Mouse (Mus musculus) adipocyte (in vitro differentiated cells): ENCODE data around the gene Hist1h4f.
"Not testable (repeated sequence)": the region's sequence is repeated elsewhere in the genome, so short reads cannot be mapped to it uniquely, and the experiment has no call there.

Experiments
- DNase-seq: peaks from one replicate; pipeline ENCODE4 v3.0.0-alpha.2; 2016; ENCODE audit warnings: low spot score

The Hist1h4f gene

DNA sequence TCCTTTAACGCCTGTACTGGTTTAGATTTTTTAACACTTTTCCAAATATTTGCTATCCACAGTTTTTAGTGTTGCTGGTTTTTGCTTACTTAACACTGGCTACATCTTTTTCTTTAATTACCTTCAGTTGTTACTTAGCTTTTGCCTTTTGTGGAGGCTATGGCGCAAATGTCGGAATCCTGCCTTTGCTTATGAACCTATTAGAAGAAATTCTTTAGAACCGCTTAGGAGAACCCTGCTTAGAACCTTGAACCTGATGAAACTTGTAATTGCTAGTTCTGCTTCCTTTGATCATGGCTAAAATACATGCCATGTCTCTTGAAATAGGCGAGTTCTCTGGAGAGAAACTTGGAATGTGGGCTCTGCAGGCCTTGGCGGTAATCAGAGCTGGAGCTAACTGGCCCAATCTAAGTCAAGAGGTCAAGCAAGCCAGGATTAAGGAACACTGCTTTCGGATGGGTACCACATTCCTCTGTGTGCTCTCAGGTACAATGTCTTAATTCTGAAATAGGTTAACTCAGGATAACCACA lies 25.0 kb upstream of the Hist1h4f start:
- no peak for DNase-seq

DNA sequence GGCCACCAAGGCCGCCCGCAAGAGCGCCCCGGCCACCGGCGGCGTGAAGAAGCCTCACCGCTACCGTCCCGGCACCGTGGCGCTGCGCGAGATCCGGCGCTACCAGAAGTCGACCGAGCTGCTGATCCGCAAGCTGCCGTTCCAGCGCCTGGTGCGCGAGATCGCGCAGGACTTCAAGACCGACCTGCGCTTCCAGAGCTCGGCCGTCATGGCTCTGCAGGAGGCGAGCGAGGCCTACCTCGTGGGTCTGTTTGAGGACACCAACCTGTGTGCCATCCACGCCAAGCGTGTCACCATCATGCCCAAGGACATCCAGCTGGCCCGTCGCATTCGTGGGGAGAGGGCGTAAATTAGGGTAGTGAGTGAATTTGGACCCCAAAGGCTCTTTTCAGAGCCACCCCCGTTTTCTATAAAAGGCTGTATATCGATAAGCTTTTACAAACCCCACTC lies 24.4 kb upstream of the Hist1h4f start:
- not testable (repeated sequence) for DNase-seq

DNA sequence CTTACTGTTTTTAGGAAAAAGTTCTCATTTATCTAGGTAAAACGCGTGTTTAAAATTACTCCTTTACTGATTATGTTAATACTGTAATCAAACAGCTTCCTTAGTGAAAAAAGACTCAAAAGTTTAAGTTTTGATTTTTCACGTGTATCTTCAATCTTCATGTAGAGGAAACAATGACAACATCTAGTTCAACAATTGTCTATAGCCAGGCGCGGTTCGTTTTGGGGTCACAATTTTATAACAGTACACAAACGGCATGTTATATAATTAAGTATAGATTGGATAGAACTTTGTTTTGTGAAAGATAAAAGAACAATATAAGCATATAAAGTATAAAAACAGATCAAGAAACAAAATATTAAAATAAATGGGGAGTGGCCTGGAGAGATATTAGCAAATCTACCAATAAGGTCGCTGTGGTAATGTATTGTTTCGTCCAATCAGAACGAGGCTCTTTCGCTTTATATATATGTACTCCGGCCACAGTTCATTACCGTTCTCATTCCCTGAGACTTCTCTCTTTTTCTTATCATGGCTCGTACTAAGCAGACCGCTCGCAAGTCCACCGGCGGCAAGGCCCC lies 23.9 kb upstream of the Hist1h4f start, which contains the start of gene Hist1h3d:
Gene Hist1h3d, plus strand, starts transcription at position 493 of the 581 bp plus-strand sequence.
- peak; percentile 83 for DNase-seq

DNA sequence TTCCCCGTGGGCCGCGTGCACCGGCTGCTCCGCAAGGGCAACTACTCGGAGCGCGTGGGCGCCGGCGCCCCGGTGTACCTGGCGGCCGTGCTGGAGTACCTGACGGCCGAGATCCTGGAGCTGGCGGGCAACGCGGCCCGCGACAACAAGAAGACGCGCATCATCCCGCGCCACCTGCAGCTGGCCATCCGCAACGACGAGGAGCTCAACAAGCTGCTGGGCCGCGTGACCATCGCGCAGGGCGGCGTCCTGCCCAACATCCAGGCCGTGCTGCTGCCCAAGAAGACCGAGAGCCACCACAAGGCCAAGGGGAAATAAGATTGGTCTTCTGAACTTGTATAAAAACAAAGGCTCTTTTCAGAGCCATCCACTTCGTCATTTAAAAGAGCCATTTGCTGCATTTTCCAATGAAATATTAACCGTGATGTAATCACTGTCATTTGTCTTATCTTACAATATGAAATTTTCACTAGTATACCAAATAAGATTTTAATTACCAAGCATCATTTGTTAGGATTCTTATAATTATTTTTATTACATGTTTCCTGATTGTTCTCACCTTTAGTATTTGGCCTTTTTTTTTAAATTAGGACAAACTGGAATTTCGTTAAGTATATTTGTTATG lies 23.2 kb upstream of the Hist1h4f start:
- not testable (repeated sequence) for DNase-seq

DNA sequence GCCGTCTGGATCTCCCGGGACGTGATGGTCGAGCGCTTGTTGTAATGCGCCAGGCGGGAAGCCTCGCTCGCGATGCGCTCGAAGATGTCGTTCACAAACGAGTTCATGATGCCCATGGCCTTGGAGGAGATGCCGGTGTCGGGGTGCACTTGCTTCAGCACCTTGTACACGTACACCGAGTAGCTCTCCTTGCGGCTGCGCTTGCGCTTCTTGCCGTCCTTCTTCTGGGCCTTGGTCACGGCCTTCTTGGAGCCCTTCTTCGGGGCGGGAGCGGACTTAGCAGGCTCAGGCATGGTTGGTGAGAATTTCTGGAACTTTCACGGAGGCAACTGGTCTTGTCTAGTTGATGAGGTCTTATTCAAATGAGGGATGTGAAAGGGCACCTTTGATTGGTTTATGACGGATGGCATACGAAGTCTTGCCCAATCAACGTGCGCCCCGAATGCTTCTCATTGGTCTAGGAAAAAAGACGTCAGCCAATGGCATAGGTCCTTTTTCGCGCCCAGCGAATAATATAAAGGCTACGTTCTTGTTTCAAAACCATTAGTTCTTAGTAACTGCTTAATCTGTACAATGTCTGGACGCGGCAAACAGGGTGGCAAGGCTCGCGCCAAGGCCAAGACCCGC lies 22.6 kb upstream of the Hist1h4f start, which contains the start of the genes Hist1h2bf and Hist1h2ad:
Gene Hist1h2bf, minus strand, starts transcription at position 299 of the 627 bp plus-strand sequence.
Gene Hist1h2ad, plus strand, starts transcription at position 484 of the 627 bp plus-strand sequence.
- DNase-seq, result peak; percentile 95

DNA sequence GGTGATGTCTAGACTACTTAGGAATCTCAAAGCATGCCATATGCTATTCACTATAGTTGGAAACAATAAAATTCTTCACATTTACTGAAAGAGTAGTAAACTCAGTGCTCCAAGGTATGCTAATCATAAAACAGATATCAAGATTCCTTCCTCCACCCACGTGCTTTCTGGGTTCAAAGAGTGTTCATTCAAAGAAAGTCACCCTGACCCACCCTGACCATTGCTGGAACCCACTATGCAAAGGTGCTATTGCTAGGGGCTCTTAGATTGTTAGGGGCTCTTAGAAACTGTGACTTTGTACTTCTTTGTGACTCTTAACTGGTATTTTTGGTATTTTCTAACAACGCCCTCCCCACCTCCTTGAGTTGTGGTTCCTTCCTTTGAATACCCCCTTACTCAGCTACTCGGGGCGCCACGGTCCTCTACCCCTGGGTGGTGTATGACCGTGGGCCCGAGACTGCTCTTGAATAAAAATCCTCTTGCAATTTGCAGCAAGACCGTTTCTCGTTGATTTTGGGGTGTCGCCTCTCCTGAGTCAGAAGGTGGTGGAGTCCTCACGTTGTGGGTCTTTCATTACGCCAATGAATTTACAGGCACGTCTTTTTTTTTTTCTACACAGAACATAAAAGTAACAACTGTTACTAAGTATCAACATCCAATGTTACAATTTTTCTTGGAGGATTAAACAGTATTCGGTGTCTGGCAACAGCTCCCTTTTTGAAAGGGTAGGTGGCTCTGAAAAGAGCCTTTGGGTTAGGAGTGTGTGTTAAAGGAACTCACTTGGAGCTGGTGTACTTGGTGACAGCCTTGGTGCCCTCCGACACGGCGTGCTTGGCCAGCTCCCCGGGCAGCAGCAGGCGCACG lies 21.8 kb upstream of the Hist1h4f start:
- not testable (repeated sequence) for DNase-seq

DNA sequence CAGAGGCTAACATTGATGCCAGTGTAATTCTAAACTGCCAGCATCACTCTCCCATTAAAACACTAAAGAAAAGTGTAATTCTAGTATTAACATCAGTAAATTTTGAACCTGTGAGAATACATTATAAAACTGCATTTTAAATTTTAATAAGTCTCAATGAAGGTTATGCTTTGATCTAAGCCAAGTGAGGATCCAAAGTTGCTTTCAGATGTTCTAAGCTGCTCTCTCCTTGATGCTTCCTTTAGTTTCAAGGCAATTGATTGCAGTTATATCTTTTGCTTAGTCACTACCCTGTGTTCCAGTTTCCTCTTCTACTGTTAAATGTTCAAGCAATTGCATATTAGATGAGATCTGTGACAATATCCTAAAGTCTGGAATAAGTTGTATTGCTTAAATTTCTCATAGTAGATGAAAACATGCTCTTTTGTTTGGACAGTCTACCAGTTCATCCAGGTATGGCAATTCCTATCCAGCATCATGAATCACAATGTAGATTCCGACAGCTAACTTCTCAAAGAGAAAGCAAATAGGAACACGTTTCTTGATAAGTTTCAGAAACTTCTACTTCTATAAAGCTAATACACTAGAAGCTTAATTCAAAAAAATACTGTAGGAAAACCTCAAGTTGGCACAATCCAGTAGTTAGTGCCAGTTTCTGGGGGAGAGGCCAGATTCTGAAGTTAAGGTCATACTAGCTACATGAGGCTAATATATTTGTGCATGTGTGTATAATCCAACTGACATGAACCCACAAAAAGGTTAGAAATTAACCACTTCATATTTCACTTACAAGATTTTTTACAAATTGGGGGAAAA lies 21.0 kb upstream of the Hist1h4f start:
- DNase-seq, result peak; percentile 44

DNA sequence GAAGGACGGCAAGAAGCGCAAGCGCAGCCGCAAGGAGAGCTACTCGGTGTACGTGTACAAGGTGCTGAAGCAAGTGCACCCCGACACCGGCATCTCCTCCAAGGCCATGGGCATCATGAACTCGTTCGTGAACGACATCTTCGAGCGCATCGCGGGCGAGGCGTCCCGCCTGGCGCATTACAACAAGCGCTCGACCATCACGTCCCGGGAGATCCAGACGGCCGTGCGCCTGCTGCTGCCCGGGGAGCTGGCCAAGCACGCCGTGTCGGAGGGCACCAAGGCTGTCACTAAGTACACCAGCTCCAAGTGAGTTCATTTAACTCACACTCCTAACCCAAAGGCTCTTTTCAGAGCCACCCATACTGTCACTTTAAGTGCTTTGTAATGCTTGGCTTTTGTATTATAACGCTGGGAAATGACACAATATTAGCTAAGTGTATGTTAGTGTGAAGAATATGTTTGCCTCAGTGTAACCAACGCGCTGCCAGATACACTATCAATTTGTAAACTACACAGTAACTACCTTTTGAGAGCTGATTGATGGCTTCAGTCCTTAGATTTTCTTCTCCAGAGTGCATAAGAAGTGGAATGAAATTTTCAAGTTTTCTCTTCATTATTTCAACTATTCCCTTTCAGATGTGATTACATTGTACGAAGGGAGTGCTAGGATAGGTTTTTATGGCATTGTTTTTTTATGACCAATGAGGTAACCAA lies 20.2 kb upstream of the Hist1h4f start:
- not testable (repeated sequence) for DNase-seq

DNA sequence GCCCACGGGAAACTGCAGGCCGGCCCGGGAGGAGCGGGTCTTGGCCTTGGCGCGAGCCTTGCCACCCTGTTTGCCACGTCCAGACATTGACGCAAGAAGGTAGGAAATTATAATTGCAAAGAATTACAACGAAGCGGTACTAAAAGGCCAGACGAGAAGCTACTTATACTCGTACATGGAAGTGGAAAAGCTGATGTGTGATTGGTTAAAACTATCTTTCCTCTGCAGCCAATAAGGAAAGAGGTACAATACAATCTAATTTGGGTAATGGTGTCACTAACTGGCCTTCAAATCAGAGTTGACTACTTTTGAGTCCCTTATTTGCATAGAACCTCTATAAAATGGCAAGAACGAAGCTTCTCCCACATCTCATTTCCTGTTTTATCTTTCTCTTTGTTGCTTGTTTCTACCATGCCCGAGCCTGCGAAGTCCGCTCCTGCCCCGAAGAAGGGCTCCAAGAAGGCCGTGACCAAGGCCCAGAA lies 19.6 kb upstream of the Hist1h4f start, which contains the start of the genes Hist1h2ae and Hist1h2bg:
Gene Hist1h2ae, minus strand, starts transcription at position 199 of the 482 bp plus-strand sequence.
Gene Hist1h2bg, plus strand, starts transcription at position 375 of the 482 bp plus-strand sequence.
- peak; percentile 93 for DNase-seq

DNA sequence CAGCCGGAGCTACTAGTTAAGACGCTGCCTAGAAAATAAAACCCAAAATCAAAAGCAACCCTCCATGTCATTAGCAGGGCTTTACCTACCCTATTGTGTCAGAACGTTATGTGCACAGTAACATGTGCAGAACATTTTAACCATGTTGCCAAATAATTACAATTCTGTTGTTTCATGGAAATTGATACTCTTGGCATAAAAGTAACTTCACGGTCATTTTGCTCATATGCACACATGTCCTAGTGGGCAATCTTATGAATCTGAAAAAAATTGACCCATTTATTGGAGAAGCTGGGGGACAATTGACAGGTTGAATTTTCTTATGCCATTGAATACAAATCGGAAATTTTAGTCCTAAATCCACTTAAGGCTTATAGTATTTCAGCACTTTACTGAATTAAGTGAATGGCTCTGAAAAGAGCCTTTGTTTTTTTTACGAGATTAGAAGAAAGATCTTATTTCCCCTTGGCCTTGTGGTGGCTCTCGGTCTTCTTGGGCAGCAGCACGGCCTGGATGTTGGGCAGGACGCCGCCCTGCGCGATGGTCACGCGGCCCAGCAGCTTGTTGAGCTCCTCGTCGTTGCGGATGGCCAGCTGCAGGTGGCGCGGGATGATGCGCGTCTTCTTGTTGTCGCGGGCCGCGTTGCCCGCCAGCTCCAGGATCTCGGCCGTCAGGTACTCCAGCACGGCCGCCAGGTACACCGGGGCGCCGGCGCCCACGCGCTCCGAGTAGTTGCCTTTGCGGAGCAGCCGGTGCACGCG lies 19.0 kb upstream of the Hist1h4f start:
- DNase-seq, result not testable (repeated sequence)

DNA sequence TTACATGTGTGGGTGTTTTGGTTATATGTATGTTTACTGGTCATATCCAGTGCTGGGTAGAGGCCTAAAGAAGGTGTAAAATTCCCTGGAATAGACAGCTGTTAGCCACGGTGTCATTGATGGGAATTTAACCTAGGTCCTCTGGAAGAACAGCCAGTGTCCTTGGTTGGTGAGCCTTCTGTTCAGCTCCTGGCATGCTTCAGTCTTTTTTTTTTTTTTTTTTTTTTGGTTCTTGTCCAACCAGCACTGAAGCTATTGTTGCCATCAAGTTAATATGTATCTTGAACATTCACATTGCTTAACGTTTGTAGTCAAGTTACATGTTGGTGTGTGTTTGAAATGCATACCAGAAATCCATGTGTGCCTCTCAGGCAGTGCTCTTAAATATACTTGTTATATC lies 13.0 kb upstream of the Hist1h4f start:
- no peak for DNase-seq

DNA sequence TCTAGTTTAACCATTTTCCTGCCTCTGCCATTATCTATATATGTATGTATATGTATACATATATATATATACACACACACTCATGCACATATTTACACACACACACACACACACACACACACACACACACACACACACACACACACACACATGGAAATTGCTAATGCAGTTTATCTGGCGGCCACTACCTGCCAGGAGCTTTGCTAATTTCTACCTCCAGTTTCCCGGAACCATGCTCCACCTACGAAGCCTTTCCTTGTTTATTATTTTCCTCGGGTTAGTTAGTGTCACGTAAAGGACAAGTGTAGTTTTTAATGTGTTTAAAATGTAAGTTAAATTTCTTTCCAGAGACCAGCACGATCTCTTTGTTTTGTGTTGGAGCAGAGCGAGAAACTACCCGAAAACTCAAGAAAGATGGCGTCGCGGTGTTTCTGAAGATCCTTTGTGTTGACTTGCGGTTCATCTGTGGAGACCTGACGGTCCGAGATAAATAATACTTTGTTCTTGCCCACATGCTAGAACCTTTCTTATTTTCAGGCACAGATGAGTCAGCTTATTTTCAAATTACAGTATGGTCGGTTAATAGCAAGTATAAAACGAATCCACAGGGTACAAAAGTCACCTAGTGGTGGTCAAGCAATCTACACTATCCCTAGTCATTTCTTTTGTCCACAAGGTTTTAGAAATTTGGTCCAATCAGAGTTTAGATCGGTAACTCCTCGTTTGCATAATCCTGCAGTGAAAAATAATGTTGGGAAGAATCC lies 11.4 kb upstream of the Hist1h4f start:
- DNase-seq, result peak; percentile 83

DNA sequence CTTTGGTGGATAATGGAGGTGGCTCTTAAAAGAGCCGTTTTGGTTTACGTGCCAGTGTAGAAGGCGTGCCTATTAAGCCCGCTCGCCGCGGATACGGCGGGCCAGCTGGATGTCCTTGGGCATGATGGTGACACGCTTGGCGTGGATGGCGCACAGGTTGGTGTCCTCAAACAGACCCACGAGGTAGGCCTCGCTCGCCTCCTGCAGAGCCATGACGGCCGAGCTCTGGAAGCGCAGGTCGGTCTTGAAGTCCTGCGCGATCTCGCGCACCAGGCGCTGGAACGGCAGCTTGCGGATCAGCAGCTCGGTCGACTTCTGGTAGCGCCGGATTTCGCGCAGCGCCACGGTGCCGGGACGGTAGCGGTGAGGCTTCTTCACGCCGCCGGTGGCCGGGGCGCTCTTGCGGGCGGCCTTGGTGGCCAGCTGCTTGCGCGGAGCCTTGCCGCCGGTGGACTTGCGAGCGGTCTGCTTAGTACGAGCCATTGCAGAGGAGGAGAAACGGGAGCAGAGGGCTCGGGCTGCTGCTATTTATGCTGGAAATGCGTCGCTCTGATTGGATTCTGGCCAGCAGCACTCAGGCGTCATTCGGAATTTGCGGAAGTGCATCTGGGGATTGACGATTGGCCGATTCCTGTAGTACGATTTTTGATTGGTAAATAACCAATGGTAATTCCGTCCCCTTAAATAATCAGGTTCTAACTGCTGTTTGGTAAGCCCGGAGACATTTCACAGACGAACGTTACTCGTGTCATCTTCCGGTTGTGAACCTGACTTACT lies 10.6 kb upstream of the Hist1h4f start, which contains the start of gene Hist1h3e:
Gene Hist1h3e, minus strand, starts transcription at position 487 of the 777 bp plus-strand sequence.
- peak; percentile 98 for DNase-seq

DNA sequence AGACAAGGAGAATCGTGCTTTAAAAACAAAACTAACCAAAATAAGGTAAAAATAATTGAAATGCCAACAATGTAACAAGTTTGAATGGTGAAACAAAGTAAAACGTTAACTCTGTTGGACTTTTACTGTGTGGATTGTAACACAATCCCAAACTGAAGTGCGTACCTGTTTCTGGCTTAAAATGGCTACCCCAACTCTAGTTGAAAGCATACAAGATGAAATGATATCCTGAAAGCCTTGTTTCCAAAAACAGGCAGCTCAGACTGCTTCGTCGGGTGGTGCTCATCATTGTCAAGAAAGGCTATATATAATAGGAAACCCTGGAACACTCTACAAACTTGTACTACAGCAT lies 10.1 kb upstream of the Hist1h4f start:
- DNase-seq, result not testable (repeated sequence)

DNA sequence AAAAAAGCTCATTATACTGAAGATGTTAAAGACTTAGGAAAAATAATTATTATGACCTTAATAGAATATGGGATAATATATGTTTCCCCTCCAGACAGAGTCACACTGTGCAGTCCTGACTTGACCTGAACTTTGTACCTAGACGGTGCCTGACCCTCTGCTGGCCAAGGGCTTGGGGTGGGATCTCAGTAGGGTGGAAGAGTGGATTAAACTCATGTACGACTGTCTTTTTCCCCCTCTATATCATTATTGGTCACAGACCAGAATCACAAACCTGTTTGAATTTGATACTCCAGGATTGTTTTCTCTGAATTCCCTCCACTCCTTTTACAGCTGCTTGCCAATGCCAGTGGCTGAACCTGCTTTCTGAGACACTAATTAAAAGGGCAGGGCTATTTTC lies 9.3 kb upstream of the Hist1h4f start:
- not testable (repeated sequence) for DNase-seq

DNA sequence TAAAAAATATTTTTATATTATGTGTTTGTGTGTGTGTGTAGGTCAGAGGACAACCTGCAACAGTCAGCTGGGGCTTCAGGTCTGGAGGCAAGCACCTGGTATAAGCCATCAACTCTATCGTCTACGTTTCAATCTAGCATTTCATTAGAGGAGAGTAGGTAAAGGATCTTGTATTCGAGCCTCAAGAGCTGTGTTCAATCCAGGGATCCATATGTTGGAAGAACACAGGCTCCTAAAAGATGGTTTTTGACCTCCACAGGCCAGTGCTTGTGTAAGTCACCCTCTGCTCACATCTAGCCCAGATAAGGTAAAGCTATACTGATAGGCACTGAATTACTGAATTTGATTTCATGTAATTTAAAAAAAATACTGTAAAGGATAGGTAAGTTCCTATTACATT lies 5.5 kb upstream of the Hist1h4f start:
- no peak for DNase-seq

DNA sequence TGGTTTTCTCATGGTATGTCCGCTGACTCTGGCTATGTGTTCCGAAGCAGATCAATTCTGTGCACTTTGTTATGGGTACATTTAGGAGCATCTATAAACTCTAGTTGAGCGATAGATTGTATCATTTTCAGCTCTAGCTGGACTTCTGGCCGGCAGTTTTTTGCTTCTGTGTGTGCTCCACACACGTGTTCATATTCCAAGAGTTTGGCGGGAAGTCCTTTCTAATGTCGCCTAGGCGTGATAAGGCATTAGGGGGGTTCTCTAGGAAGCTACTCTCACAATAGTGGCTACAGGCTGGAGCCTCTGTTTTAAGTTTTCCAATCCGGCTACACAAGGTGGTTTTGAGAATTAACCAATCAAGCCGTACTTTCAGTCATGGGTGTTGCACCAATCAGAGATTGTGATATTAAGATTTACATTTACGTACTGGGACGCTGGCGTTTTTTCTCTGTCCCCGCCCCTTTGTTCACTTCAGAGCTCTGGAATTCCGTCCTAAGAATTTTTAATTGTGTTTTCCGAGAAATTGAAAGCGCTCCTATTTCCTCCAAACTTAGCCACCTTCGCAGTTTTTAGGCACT lies 4.5 kb upstream of the Hist1h4f start:
- DNase-seq, result peak; percentile 79
